Comparison of ENCODE assay signal across 15 mouse cellular contexts in the genomic region with DNA sequence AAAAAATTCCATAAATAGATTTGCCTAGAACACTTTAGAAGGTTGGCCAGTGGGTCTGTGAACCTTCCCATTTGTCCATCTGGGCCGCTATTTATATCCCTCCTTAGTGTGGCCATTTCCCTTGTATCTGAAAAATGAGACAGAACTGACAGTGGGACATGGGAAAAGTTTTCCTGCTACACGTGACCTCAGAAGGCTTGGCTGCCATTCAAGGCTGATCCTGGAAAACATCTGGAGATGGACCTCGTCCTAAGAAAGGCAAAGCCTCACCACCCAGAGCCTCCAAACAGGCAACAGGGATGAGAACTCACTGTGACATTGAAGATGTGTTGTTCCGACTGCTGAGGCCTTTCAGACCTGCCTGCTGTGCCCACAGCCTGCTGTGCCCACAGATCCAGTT. TPM values are rescaled to one million over a fixed set of nuclear protein-coding genes. Genes with fewer than 3 reads are reported as not detected.
A peak's percentile ranks its signal among the peaks of the same experiment; 100 is the strongest.
DNase-seq lines count a peak whose midpoint lies in the region; ATAC-seq and TF ChIP-seq lines count a peak whose summit lies in the region.
"Had no signal": no experiment of that assay in that cellular context is flagged by ENCODE, and none has a peak within 500 bp of the region (broad histone marks: within the 10 kb centered on the region; RNA-seq: fewer than 3 reads in every experiment).

No protein-coding gene starts in this region.

- DNase-seq in kidney, postnatal 0 days (ENCODE audit: low spot score): peak; percentile 42
- DNase-seq in kidney, adult 11 months: no peak
- DNase-seq in ovary, adult 18-20 months (ENCODE audit: low spot score): peak; percentile 31
- DNase-seq in ovary, postnatal 10 days (ENCODE audit: low spot score): no peak
- DNase-seq in skeletal muscle tissue, adult 2 months (ENCODE audit: low read depth, low spot score): peak; percentile 67
- DNase-seq in thymus, postnatal 14 days: no peak
- DNase-seq: kidney, postnatal 36 days; liver, postnatal 0 days; spleen, adult 18-20 months; thymus, postnatal 4 days had no signal

- no peaks in the 10 kb centered on the region for H3K36me3 ChIP-seq in kidney, postnatal 0 days (ENCODE audit: insufficient read depth, low read length)
- no peaks in the 10 kb centered on the region for H3K36me3 ChIP-seq in heart, embryonic 16.5 days (ENCODE audit: control insufficient read depth, insufficient read depth)
- H3K36me3 ChIP-seq: forebrain, embryonic 15.5 days; limb, embryonic 13.5 days; midbrain, embryonic 13.5 days had no signal

- H3K9me3 ChIP-seq in kidney, postnatal 0 days (replicated peaks; ENCODE audit: low read length): no peaks in the 10 kb centered on the region
- no peaks in the 10 kb centered on the region for H3K9me3 ChIP-seq in heart, embryonic 16.5 days (replicated peaks; ENCODE audit: control insufficient read depth, low read length)
- H3K9me3 ChIP-seq: forebrain, embryonic 15.5 days; limb, embryonic 13.5 days; midbrain, embryonic 13.5 days had no signal

- H3K9ac ChIP-seq in kidney, postnatal 0 days (ENCODE audit: low read depth, low read length): no peak overlapping the region
- no peak overlapping the region for H3K9ac ChIP-seq in heart, embryonic 16.5 days (ENCODE audit: low read length)
- H3K9ac ChIP-seq: forebrain, embryonic 15.5 days; limb, embryonic 13.5 days; liver, postnatal 0 days; midbrain, embryonic 13.5 days had no signal

- H3K27me3 ChIP-seq in kidney, postnatal 0 days (ENCODE audit: insufficient read depth, low read length): no peaks in the 10 kb centered on the region
- H3K27me3 ChIP-seq in heart, embryonic 16.5 days (ENCODE audit: control insufficient read depth, insufficient read depth, low read length): no peaks in the 10 kb centered on the region
- H3K27me3 ChIP-seq: forebrain, embryonic 15.5 days; limb, embryonic 13.5 days; midbrain, embryonic 13.5 days had no signal

- H3K4me2 ChIP-seq in kidney, postnatal 0 days (ENCODE audit: low read length): no peak overlapping the region
- no peak overlapping the region for H3K4me2 ChIP-seq in heart, embryonic 16.5 days (ENCODE audit: low read depth, low read length)
- H3K4me2 ChIP-seq: forebrain, embryonic 15.5 days; limb, embryonic 13.5 days; midbrain, embryonic 13.5 days had no signal

- H3K4me1 ChIP-seq in kidney, postnatal 0 days (replicated peaks; ENCODE audit: insufficient read depth, low read length): 0 out of 2 replicates have a peak, but pooled peaks cover 8% of the 10 kb centered on the region
- H3K4me1 ChIP-seq in heart, embryonic 16.5 days (ENCODE audit: control insufficient read depth, insufficient read depth, low read length): peaks cover 18% of the 10 kb centered on the region
- H3K4me1 ChIP-seq: forebrain, embryonic 15.5 days; midbrain, embryonic 13.5 days had no signal

- ATAC-seq in kidney, postnatal 0 days (replicated peaks; ENCODE audit: low FRiP score, low read depth): no peak
- no peak; the same call in 1 of the 2 replicates for ATAC-seq in heart, embryonic 16.5 days (replicated peaks; ENCODE audit: extremely low read depth, insufficient read depth, low FRiP score)
- ATAC-seq: forebrain, embryonic 15.5 days; liver, postnatal 0 days; midbrain, embryonic 13.5 days had no signal

- H3K4me3 ChIP-seq in kidney, postnatal 0 days (replicated peaks; ENCODE audit: low read depth, low read length): no peak overlapping the region
- no peak overlapping the region for H3K4me3 ChIP-seq in heart, embryonic 16.5 days (ENCODE audit: low read length)
- H3K4me3 ChIP-seq: forebrain, embryonic 15.5 days; limb, embryonic 13.5 days; midbrain, embryonic 13.5 days had no signal

- no peak for TF ChIP-seq CTCF in kidney, postnatal 0 days (IDR thresholded peaks at IDR 0.05; ENCODE audit: low read depth)

- 56% methylated on average over 4 of the region's 4 CpGs for WGBS in kidney, postnatal 0 days
- WGBS in heart, embryonic 16.5 days: 40% methylated on average over 4 of the region's 4 CpGs

- H3K27ac ChIP-seq in kidney, postnatal 0 days: no peak overlapping the region
- H3K27ac ChIP-seq in heart, embryonic 16.5 days (ENCODE audit: low read length): peak overlapping the region; percentile 40; the same call in 1 of the 2 replicates
- H3K27ac ChIP-seq: forebrain, embryonic 15.5 days; limb, embryonic 13.5 days; midbrain, embryonic 13.5 days; stomach, postnatal 0 days had no signal

RNA-seq across cellular contexts. Expression of gene Adora2b, which starts 24.0 kb away (rescaled TPM):
- polyA plus RNA-seq in kidney, postnatal 0 days (2015; fragmentation: Nextera tagmentation; extraction: Ambion mirVana): 6.1 and 6.8 TPM in 2 replicates
- 1.5 and 1.6 TPM in 2 replicates for polyA plus RNA-seq in heart, embryonic 16.5 days (2015; fragmentation: Nextera tagmentation; extraction: Ambion mirVana)

RNA-seq across cellular contexts. Expression of gene Zswim7, which starts 56.4 kb away (rescaled TPM):
- 37.2 and 43.8 TPM in 2 replicates for polyA plus RNA-seq in kidney, postnatal 0 days (2015; fragmentation: Nextera tagmentation; extraction: Ambion mirVana)
- 16.6 and 20.0 TPM in 2 replicates for polyA plus RNA-seq in heart, embryonic 16.5 days (2015; fragmentation: Nextera tagmentation; extraction: Ambion mirVana)

RNA-seq across cellular contexts. Expression of gene Ttc19, which starts 56.5 kb away (rescaled TPM):
- polyA plus RNA-seq in kidney, postnatal 0 days (2015; fragmentation: Nextera tagmentation; extraction: Ambion mirVana): 17.4 and 19.1 TPM in 2 replicates
- polyA plus RNA-seq in heart, embryonic 16.5 days (2015; fragmentation: Nextera tagmentation; extraction: Ambion mirVana): 18.9 and 19.7 TPM in 2 replicates

Comparison
In these comparisons a context has a peak if more than half of its experiments do, and no peak if none do; other contexts are left out.
1. DNase-seq: peak in kidney, postnatal 0 days (single experiment), ovary, adult 18-20 months (single experiment) and skeletal muscle tissue, adult 2 months (single experiment); none in kidney, adult 11 months (single experiment), ovary, postnatal 10 days (single experiment) and thymus, postnatal 14 days (single experiment).